Mouse (Mus musculus): ENCODE measurements around the gene Lama1.
"Not testable (repeated sequence)": the region's sequence is repeated elsewhere in the genome, so short reads cannot be mapped to it uniquely, and the experiment has no call there.

Gene Lama1

DNA sequence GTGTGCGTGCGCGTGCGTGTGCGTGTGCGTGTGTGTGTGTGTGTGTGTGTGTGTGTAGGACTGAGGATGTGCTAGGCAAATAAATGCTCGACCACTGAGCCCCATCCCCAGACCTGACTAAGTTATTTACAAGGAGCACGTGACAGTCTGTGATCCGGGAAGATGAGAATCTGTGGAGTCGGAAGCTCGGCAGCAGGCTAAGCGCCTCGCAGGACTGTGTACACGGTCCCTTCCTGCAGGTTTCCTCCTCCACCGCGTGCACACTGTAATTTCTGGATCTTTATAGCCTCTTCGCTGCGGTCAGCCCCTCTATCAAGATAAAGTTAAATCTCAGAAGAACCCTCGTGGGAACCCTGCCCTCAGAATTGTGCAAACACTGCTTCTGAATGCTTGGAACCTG lies 18.4 kb downstream of the Lama1 start:
- DNase-seq (ENCODE audit: low spot score in 2 of 2): no peak

DNA sequence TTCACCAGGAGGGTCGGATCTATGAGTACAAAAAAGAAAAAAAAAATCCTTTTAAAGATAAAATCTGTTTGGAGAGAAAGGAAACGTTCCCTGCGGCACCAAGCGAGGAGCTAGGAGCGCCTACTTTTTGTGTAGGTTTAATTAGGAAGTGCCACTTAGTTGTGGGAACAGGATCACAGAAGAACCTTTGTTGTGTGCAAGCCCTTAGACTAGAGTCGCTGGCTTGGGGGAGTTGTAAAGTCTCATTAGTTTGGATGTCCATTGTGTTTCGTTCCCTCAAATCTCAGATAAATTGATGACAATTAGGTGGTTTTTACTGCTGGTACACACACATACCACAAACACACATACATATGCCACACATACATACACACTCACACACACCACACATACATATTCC lies 25.0 kb downstream of the Lama1 start:
- no peak for DNase-seq (ENCODE audit: low spot score in 2 of 2)

DNA sequence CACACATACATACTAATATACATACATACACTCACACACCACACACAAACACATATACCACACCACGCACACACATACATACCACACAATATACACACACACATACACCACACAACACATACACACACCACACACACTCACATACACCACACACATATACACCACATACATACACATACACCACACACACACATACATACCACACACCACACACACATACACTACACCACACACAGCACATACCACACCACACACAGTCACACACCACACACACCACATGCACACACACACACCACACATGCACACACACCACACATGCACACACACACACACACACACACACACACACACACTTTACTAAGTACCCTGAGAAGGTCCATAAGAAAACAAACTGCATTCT lies 25.5 kb downstream of the Lama1 start:
- DNase-seq (ENCODE audit: low spot score in 2 of 2): no peak

DNA sequence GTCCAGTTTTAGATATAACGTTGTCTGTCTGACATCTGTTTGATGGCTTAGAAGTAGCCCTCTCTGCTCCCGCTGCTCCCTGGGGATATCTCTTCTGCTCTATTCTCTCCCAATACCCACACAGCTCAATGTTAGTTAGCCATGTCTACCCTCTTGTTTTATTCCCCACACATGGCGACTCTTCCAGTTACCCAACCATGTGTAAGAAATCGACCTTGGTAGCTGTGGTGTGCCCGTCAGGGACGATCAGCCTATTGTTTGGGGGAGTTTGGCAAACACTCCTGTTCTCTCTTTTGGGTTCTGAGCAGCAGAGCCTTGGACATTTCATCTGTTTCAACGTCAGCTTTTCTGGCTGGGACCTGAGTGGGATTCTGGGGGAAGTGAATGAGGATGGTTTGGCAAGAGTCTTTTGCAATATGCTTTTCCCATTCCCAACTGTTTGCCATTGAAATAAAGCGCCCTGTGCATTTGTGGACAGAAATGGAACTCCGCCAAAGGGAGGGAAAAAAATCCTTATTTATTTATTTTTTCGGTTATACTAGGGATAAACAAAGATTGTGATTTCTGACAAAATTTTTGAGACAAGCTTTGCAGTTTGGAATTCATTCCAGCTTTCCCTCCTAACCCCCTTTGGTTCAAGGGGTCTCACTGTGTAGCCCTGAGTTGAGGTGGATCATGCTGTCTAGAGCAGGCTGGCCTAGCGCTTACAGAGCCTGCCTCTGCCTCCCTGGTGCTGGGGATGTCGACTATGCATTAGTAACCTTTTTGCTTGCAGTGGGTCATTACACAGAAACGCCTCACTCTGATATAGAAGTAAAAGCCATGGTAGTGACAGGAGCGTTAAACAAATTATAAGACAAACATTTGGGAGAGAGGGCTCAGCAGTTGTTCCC lies 26.4 kb downstream of the Lama1 start:
- no peak for DNase-seq (ENCODE audit: low spot score in 2 of 2)

DNA sequence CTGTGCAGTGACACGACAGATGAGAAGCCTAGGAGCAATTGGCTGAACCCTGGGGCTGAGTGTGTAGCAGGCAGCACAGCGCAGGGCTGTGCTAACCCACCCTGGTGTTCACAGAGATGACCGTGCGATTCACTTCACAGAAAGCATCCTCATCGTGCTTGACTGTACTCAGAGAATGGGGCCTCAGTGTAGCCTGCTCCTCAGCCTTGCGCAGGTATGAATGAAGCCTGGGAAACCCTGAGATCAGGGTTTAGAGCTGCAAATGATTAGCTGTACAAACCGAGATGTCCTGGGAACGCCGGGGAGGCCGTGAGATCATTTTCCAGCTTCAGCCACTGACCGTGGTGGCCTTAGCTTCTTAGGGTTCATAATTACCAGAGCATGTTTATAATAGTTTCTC lies 29.5 kb downstream of the Lama1 start:
- no peak for DNase-seq (ENCODE audit: low spot score in 2 of 2)

DNA sequence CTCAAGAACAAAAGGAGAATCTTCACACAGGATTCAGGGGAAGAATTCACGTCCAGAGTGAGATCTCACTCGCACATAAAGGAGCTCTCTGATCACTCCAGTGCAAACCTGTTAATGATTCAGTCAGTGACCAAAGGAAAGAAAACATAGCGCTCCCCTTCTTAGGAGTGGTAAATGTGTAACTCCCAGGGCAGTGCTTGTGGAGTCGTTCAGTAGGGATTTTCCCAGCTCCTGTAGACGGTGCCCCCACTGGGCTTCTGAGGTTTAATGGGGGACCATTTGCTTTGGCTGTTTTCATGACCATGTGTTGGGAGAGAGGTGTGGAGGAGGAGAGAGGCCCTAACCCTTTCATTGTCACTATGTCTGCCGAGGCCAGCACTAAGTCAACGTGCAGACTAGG lies 31.7 kb downstream of the Lama1 start:
- no peak for DNase-seq (ENCODE audit: low spot score in 2 of 2)

DNA sequence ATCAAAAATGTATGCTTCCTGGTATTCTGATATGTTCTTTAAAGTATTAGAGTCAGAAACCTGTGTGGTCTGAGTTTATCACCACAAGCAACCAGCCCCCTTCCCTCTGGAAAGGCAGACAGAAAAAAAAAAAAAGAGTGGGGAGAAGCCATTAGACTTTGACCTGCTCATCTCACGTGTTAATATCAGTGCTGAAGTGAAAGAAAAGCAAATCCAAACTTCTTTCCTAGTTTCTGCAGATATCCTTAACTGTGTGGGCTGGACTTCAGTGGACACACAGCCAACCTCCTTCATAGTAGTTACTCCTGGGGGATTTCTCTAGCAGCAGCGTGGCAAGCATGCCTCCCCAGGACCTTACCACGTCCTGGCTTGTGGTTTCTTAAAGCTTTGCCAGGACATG lies 34.0 kb downstream of the Lama1 start:
- no peak for DNase-seq (ENCODE audit: low spot score in 2 of 2)

DNA sequence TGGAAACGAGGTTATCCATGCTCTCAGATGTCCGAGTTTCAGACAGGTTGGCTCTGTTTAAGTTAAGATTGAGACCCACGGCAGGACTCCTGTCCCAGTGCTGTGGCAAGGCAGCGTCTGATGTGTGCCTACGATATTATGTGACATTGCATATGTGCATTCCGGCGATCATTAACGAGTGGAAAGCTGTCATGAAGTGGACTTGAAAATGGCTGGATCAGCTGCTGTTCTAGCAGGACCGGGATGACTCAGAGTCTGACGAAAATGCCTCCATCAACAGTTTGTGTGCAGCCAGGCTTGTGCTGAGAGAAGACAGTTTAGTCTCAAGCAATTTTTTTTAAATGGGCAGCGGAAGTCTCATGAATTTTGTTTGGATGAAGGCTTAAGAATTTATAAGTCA lies 34.9 kb downstream of the Lama1 start:
- DNase-seq (ENCODE audit: low spot score in 2 of 2): no peak

DNA sequence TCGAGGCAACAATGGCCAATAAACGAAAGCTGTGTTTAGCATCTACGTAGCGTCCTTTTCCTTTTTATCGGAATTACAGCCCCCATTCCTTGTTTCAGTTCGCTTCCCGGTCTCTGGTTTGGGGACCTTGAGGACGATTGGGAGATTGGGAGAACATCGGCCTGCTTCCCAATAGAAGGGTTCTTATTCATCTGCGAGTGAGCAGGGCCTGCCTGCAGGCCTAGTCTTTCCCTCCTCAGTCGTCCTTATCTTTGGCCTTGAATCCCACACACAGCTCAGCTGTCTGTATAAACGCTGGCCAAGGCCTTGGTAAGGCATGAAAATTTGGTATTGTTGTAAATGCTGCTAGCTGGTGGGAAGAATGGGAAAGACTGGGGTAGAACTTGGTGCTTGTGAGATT lies 36.5 kb downstream of the Lama1 start:
- DNase-seq (ENCODE audit: low spot score in 2 of 2): no peak

DNA sequence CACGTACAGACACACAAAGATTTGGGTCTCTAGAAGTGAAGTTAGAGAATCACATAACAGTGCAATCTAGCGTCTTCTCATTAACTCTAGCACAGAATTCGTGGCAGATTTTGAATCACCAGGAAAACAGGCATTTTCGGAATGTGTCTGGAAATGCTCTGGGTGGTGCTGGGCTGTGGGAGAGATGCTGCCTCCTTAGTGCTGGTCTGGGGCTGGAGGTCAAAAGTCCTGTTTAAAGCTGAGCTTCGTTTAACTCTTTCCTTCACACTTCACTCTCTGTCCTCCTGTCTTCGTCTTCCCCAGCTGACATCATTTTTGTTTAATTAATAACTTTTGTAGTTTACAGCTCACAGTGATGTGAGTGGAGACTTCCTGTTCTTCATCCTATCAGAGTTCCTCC lies 38.7 kb downstream of the Lama1 start:
- DNase-seq (ENCODE audit: low spot score in 2 of 2): no peak

DNA sequence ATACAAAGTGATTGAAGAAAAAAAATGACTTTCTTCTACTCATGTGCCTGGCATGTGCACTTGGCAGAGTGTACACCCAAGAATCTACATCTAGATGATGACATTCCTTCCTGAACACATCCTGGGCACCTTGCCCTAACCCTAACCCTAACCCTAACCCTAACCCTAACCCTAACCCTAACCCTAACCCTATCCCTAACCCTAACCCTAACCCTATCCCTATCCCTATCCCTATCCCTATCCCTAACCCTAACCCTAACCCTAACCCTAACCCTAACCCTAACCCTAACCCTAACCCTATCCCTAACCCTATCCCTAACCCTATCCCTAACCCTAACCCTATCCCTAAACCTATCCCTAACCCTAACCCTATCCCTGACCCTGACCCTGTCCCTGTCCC lies 44.2 kb downstream of the Lama1 start:
- not testable (repeated sequence) for DNase-seq (ENCODE audit: low spot score in 2 of 2)

DNA sequence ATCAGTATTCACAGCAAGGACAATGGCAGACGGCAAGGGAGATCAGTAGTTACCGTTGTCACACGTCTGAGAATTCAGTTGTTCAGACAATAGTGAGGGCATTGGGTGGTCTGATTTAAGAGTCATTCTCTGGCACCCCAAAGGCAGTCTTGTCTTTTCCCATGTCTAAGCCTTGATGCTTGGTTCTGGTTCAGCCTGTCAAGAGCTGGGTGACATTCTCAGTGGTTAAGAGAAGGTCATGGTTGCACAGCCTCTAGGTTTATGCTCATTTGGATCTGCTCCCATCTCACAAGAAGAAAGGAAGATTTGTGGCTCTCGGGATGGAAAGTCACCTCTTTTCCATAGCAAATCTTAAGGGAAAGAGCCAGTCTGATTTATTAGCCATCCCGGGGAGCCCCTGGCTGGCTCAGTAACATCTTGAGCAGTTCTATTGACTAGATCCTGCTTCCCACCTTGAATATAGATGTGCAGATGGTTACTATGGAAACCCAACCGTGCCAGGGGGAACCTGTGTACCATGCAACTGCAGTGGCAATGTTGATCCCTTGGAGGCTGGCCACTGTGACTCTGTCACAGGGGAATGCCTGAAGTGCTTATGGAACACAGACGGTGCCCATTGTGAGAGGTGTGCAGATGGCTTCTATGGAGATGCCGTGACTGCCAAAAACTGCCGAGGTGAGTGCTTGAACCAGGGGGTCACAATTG lies 67.3 kb downstream of the Lama1 start:
- DNase-seq (ENCODE audit: low spot score in 2 of 2): no peak

DNA sequence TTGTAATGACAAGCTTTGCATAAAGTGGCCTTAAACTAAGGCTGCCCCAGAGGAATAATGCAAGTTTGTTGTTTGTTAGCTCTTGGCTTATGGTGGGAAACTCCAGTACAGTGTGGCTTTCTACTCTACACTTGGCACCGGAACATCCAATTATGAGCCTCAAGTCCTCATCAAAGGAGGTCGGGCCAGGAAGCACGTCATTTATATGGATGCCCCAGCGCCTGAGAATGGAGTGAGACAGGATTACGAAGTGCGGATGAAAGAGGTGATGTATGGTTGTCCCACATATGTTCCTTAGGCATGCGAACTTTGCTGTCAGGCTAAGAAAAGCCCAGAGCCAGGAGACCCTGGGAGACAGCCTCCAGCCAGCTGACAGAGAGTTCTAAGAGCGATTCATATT lies 76.5 kb downstream of the Lama1 start:
- DNase-seq (ENCODE audit: low spot score in 2 of 2): no peak

DNA sequence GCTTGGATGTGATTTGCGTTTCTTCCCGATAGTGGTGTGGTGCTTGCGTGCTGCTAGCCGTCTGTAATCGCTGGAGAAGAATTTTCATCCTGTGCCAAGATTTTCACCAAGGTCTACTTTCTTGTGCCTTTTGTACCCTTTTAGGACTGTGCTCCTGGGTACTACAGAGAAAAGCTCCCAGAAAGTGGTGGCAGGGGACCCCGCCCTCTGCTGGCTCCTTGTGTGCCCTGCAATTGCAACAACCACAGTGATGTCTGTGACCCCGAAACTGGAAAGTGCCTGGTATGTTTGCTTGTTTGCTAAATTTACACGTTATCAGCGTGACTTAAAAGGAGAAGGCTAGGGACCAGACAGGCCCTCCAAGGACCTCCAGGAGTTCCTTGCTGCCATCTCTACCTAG lies 79.7 kb downstream of the Lama1 start:
- DNase-seq (ENCODE audit: low spot score in 2 of 2): no peak

DNA sequence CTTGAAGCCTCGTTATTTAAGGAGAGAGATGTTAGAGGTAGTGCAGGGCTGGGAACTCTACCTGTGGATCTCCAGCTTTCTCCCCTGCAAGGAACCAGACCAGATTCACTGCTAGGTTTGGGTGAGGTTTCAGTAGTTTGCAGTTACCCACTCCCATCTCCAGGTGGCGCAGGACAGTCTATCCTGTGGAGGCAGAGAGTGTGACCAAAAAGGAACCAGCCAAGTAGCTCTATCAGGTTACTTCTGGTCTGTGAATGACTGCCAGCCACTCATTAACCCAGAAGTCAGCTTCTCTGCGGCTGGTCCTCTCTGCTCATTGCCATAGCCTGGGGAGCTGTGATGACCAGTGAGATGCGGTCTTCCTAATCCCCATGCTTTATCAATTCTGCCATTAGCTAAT lies 82.8 kb downstream of the Lama1 start:
- DNase-seq (ENCODE audit: low spot score in 2 of 2): no peak

DNA sequence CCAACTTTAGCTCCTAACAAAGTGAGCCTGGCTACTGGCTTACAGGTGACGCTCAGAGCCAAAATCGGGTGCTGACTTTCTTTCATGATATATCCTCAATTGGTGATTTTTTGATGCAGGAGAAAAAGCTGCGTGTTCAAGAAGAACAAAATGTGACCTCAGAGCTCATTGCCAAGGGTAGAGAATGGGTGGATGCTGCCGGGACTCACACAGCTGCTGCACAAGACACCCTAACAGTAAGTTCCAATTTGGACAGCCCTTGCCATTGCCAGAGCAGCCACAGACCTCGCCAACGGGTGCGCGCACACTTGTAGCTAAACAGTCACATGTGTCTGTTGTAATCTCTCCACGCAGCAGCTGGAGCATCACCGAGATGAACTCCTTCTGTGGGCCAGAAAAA lies 94.0 kb downstream of the Lama1 start:
- no peak for DNase-seq (ENCODE audit: low spot score in 2 of 2)

DNA sequence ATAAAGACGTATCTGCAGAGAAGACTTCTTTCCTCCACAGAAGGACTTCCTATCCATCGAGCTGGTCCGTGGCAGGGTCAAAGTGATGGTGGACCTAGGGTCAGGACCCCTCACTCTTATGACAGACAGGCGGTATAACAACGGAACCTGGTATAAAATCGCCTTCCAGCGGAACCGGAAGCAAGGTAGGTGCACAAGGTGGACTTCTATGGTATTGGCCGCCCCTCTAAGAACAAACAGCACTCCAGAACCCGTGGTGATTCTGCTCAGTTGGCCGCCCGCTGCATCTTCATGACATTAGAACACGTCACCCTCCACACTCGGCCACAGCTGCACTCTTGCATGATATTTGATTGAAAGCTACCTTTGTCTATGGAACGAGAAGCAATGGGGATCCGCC lies 112.1 kb downstream of the Lama1 start:
- no peak for DNase-seq (ENCODE audit: low spot score in 2 of 2)

DNA sequence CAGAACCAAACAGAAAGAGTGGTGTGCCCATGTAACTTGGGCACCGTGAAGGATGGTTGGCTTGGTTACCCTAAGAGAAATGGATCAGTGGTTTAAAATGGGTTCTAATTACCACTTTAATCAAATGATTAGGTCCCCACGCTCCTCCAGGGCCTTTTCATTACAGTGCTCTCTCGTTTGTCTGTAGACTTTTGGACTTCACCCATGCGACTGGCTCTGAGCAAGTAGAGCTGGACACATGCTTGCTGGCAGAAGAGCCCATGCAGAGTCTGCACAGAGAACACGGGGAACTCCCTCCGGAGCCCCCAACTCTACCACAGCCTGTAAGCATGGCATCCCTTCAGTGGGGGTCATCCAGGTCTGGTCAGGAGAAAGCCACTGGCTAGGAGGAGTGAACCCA lies 116.6 kb downstream of the Lama1 start:
- DNase-seq (ENCODE audit: low spot score in 2 of 2): no peak

DNA sequence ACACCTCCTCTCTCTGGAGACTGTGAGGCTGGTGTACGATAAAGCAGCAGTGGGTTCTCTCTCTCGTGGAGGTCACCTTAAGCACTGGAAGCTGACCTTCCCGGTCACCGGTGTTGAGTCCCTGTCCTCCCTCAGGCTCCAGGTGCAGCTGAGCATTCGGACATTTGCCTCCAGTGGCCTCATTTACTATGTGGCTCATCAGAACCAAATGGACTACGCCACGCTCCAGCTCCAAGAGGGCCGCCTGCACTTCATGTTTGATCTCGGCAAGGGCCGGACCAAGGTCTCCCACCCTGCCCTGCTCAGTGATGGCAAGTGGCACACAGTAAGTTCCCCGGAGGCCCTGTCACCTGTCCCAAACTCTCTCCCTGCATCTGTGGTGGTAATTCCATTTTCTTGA lies 118.7 kb downstream of the Lama1 start:
- no peak for DNase-seq (ENCODE audit: low spot score in 2 of 2)

DNA sequence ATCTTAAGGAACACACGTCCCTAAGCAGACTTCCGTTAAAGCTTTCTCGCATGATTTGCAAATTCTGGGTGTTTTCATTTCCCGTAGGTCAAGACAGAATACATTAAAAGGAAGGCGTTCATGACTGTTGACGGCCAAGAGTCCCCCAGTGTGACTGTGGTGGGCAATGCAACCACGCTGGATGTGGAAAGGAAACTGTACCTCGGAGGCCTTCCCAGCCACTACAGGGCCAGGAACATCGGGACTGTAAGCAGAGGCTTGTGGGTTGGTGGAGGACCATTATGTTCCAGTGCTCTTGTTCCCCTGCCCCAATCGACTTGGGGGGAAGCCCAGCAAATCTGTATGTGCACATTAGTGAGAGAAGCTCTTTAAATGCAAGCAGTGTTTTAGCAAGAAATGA lies 119.9 kb downstream of the Lama1 start:
- no peak for DNase-seq (ENCODE audit: low spot score in 2 of 2)

DNA sequence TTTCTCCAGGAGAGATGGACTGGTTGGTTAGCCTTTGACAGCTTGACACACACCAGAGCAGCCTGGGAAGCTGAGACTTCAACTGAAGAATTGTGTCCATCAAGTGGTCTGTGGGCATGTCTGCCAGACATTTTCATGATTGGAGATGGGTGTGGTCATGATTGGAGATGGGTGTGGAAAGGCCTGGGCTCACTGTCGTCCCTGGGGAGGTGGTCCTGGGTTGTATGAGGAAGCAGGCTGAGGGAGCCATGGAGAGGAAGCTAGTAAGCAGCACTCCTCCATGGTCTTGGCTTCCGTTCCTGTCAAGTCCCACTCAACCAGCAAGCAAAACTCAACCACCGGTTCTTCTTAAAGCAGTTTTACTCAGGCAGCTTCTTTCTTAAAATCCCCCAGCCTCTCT lies 130.4 kb downstream of the Lama1 start:
- DNase-seq (ENCODE audit: low spot score in 2 of 2): no peak

DNA sequence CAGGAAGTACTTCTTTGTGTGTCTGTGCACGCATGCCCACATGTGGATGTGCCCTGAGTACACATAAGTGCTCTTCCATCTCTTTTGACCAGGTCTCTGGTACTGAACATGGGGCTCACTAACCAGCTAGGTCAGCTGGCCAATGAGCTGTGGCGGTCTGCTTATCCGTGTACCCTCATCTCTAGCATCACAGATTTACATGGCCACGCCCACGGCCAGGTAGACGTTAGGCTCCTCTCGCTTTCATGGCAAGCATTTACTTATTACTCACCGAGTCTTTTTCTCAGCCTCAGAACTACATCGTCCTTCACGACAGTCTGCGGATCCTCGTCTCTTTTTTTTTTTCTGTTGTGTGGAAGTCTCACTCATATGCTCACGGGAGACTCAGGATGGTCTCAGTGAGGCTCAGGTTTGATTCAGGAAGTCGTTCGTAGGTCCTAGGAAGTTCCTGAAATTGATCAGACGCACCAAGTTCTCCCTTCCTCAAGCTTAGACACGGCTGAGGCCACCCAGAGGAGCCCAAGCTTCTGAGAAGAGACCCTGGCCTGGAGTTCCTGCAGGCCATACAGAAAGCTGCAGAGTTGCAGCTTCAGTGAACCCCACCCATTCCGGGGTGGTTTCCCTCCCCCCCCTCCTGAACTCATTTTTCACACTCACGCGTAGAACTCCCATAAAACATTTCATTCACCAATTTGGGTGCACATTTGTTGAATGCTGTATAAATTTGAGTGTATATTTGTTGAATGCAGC lies 139.3 kb downstream of the Lama1 start:
- no peak for DNase-seq (ENCODE audit: low spot score in 2 of 2)

Data from spleen, postnatal 14 days (tissue).